Mouse (Mus musculus): ENCODE results near the gene Vmn1r60. TPM values are rescaled to one million over a fixed set of nuclear protein-coding genes. Genes with fewer than 3 reads are reported as not detected.
"Not testable (repeated sequence)": the region's sequence is repeated elsewhere in the genome, so short reads cannot be mapped to it uniquely, and the experiment has no call there.

Vmn1r60 gene
- polyA plus RNA-seq (2015; fragmentation: Nextera tagmentation; extraction: Ambion mirVana): not detected in 2 replicates

GRCm38 (mm10) chr7:5547217-5547616 lies at the start of gene Vmn1r60:
Gene Vmn1r60 (minus strand): TSS chr7:5547317.
- ATAC-seq (ENCODE audit: low FRiP score, low TSS enrichment); H3K4me1 ChIP-seq (replicated peaks; ENCODE audit: control insufficient read depth, insufficient read depth); DNase-seq (ENCODE audit: low spot score); H3K9me3 ChIP-seq (ENCODE audit: control insufficient read depth, low read length); H3K36me3 ChIP-seq (ENCODE audit: control insufficient read depth, insufficient read depth, low read length); H3K27ac ChIP-seq (replicated peaks); H3K4me3 ChIP-seq (ENCODE audit: low read depth, low read length); H3K27me3 ChIP-seq (ENCODE audit: control insufficient read depth, insufficient read depth, low read length); H3K4me2 ChIP-seq (replicated peaks; ENCODE audit: low read depth); H3K9ac ChIP-seq (ENCODE audit: low read length): not testable (repeated sequence)
- WGBS: 71% methylated on average over 1 of the region's 1 CpGs

DNA sequence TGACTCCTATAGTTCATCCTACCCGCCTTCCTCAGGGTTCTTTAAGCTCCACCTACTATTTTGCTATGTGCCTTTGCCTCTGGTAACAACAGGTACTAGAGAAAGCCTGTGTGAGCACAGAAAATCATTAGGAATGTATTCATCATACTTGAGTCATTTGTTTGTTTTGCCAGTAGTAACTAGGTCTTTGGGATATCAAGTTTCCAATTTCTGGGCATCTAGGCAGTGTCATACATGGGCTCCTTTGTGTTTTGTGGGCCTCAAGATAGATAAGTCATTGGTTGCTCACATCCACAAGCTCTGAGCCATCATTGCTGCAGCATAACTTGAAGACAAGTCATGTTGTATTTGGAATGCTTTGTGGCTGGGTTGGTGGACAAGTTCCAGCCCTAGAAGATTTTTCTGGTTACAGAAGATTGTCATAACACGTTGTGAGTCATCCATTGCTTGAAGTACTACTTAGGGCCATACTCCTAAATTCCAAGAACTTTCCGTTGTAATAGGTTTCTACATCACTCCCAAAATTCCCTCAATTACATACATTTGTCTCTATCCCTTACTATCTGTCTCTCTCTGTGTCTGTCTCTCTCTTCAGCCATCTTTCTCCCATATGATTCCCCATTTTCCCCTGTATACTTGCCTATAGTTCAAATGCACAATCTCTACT lies 6.2 kb downstream of the Vmn1r60 start:
- ATAC-seq (ENCODE audit: low FRiP score, low TSS enrichment); H3K27me3 ChIP-seq (ENCODE audit: control insufficient read depth, insufficient read depth, low read length); H3K4me1 ChIP-seq (replicated peaks; ENCODE audit: control insufficient read depth, insufficient read depth); H3K9me3 ChIP-seq (ENCODE audit: control insufficient read depth, low read length); H3K4me3 ChIP-seq (ENCODE audit: low read depth, low read length); H3K27ac ChIP-seq (replicated peaks); H3K9ac ChIP-seq (ENCODE audit: low read length); H3K4me2 ChIP-seq (replicated peaks; ENCODE audit: low read depth); H3K36me3 ChIP-seq (ENCODE audit: control insufficient read depth, insufficient read depth, low read length); DNase-seq (ENCODE audit: low spot score): not testable (repeated sequence)
- WGBS: 50% methylated on average over 3 of the region's 3 CpGs

GRCm38 (mm10) chr7:5493856-5494255 lies 53.3 kb downstream of the Vmn1r60 start, which contains the start of gene Vmn2r28:
Gene Vmn2r28 (minus strand): TSS chr7:5493956.
- not testable (repeated sequence) for H3K27me3 ChIP-seq (ENCODE audit: control insufficient read depth, insufficient read depth, low read length); DNase-seq (ENCODE audit: low spot score); H3K9me3 ChIP-seq (ENCODE audit: control insufficient read depth, low read length); H3K36me3 ChIP-seq (ENCODE audit: control insufficient read depth, insufficient read depth, low read length); H3K9ac ChIP-seq (ENCODE audit: low read length); H3K27ac ChIP-seq (replicated peaks); H3K4me2 ChIP-seq (replicated peaks; ENCODE audit: low read depth); H3K4me3 ChIP-seq (ENCODE audit: low read depth, low read length); H3K4me1 ChIP-seq (replicated peaks; ENCODE audit: control insufficient read depth, insufficient read depth); ATAC-seq (ENCODE audit: low FRiP score, low TSS enrichment)

Other genes with a start within 250 kb of the Vmn1r60 start
- not detected in 2 replicates for gene Gm5065, start 196.8 kb downstream of the Vmn1r60 start, polyA plus RNA-seq (2015; fragmentation: Nextera tagmentation; extraction: Ambion mirVana)
- gene Nlrp2, start 196.3 kb downstream of the Vmn1r60 start, polyA plus RNA-seq (2015; fragmentation: Nextera tagmentation; extraction: Ambion mirVana): 0.04 TPM in 1 of 2 replicates, not detected in the other
- gene Vmn1r58, start 133.9 kb downstream of the Vmn1r60 start, polyA plus RNA-seq (2015; fragmentation: Nextera tagmentation; extraction: Ambion mirVana): 0.02 TPM in 1 of 2 replicates, not detected in the other
- not detected in 2 replicates for gene Vmn1r59, start 90.5 kb downstream of the Vmn1r60 start, polyA plus RNA-seq (2015; fragmentation: Nextera tagmentation; extraction: Ambion mirVana)
- gene Vmn2r28, start 53.4 kb downstream of the Vmn1r60 start, polyA plus RNA-seq (2015; fragmentation: Nextera tagmentation; extraction: Ambion mirVana): not detected in 2 replicates
- not detected in 2 replicates for gene Vmn1r61, start 66.0 kb upstream of the Vmn1r60 start, polyA plus RNA-seq (2015; fragmentation: Nextera tagmentation; extraction: Ambion mirVana)
- not detected in 2 replicates for gene Vmn1r62, start 126.3 kb upstream of the Vmn1r60 start, polyA plus RNA-seq (2015; fragmentation: Nextera tagmentation; extraction: Ambion mirVana)